Mouse (Mus musculus) cerebellum, adult 2 months (tissue): ENCODE measurements around the gene Creg1. TPM values are rescaled to one million over a fixed set of nuclear protein-coding genes. Genes with fewer than 3 reads are reported as not detected.

Experiments
- DNase-seq, 2 experiments: peaks; one replicate each; pipeline ENCODE4 v3.0.0; 2021
- H3K27ac ChIP-seq: fragments of 200-500 bp; 2 replicates; pipeline ENCODE4 v1.5.1; 2012; ENCODE audit warnings: low read length, control low read depth, inconsistent platforms; ENCODE audit not compliant: insufficient read depth
- H3K27me3 ChIP-seq: fragments of 200-500 bp; 2 replicates; pipeline ENCODE4 v1.6.1; 2012; ENCODE audit warnings: inconsistent platforms, mild to moderate bottlenecking, low read length, moderate library complexity; ENCODE audit not compliant: control insufficient read depth, insufficient read depth
- H3K4me1 ChIP-seq: fragments of 200-500 bp; 2 replicates; pipeline ENCODE4 v1.6.1; 2011; ENCODE audit warnings: low read length; ENCODE audit not compliant: control insufficient read depth, insufficient read depth
- H3K4me3 ChIP-seq: fragments of 200-500 bp; replicated peaks from 2 replicates; pipeline ENCODE3; 2011; ENCODE audit warnings: mild to moderate bottlenecking, low read depth, low read length, control low read depth; ENCODE audit not compliant: insufficient read depth
- CTCF ChIP-seq: fragments of 200-500 bp; IDR thresholded peaks from 2 replicates; pipeline ENCODE4 v1.5.1; 2011; ENCODE audit warnings: low read depth, mild to moderate bottlenecking, control low read depth, low read length, moderate library complexity, borderline replicate concordance; ENCODE audit not compliant: insufficient read depth
- POLR2A ChIP-seq: fragments of 200-500 bp; IDR thresholded peaks from 2 replicates; pipeline ENCODE4 v1.6.1; 2011; ENCODE audit warnings: low read length, control low read depth, borderline replicate concordance; ENCODE audit not compliant: insufficient read depth
- WGBS: fragments of 180-500 bp; shearing (Covaris S2); methylation state at CpG from one replicate; pipeline ENCODE4 v1.1.7; 2018; 5-methylcytosine and 5-hydroxymethylcytosine counted together
- polyA plus RNA-seq: library from polyadenylated mRNA; depleted of rRNA; stranded (reverse); fragments of >200 nt; gene quantifications from 2 replicates; pipeline ENCODE4 v1.2.3, GENCODE M21; 2012

Creg1 gene
- polyA plus RNA-seq, 1 experiment: 51.0 TPM

DNA sequence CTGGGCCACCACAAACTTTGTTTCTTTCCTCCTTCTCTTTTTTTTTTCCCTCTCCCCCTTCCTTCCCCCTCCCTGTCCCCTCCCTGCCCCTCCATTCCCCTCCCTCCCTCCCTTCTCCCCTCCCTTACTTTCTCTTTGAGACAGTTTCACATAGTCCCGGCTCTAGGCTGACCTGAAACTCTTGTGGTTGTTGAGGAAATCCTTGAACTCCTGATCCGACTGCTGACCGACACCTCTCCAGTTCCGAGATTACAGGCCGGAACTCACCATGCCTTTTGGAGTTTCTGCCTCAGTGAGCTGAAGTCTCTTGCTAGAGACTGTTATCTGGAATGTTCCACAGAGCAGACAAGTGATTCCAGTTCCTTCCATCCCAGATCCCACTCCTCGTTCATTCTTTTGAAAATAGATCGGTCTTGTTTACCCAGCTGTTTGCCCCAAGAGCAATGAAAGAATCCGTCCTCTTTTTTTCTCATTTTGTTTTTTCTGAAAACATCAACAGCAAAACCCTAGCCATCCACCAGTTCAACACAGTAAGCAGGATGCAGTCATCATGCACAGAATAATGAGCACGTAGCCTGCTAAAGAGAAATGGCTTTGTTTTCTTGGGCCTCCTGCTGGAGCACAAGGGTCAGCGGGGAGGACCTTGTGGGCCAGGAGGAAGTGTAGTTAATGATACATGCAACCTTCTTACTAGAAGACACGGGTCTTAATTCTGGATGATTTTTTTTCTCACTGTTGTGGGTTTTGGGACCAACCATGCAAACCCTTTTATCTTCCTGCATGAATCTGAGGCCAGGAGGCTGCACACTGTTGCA is 39.1 kb upstream of the Creg1 start:
- DNase-seq: no peak
- H3K27ac ChIP-seq: no peak overlapping the region
- no peak overlapping the region for H3K4me3 ChIP-seq
- TF ChIP-seq CTCF (no peak), POLR2A (no peak)
- H3K4me1 ChIP-seq: no peaks in the 10 kb centered on the region
- 69% methylated on average over 11 of the region's 11 CpGs for WGBS
- H3K27me3 ChIP-seq: no peaks in the 10 kb centered on the region

DNA sequence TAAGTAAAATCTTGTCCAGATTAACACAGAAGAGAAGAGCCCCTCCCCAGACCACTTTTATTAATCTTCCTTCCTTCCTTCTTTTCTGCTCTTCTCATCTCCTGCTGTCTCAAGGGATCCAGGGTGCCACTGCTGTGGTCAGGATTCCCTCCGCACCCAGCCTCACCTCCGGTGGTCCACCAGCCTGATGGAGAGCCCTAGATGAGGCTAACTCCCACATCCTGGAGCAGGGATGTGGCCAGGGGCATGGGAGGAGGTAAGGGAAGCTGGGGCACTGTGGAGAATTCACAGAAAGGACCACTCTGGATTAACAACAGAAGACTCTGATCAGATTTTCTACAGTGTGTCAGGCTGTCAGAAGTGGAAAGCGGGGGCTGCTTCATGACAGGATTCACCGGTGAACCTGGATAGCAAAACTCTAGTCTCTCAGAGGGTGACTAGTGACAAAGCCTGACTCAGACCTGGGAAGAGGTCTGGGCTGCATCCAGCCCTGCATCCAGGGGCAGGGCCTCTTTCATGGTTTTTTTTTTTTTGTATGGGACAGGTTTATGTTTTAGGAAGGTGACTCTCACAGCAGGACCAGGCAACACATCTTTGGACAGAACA is 38.4 kb upstream of the Creg1 start:
- no peaks in the 10 kb centered on the region for H3K27me3 ChIP-seq
- H3K4me3 ChIP-seq: no peak overlapping the region
- TF ChIP-seq CTCF: no peak
- TF ChIP-seq POLR2A: no peak
- 90% methylated on average over 4 of the region's 4 CpGs for WGBS
- no peaks in the 10 kb centered on the region for H3K4me1 ChIP-seq
- DNase-seq: no peak
- H3K27ac ChIP-seq: no peak overlapping the region

DNA sequence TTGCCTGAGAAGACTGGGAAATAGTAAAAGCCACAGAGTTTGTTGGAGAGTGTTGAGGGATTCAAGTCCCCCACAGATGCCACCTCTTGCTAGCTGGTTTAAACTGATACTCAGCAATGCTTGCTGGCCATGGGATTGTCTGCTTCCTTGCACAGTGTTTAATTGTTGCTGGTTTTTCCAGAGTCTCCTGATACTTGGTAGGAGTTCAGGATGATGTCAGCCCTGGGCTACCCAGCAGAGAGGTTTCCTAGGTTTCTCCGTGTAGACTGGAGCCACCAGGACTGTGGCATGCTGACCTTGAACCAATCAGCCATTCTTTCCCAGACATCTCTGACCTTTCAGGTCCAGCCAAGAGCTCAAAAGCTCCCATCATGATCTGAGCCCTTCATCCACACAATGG is 36.6 kb upstream of the Creg1 start:
- no peaks in the 10 kb centered on the region for H3K27me3 ChIP-seq
- WGBS: 27% methylated on average over 1 of the region's 1 CpGs
- H3K4me1 ChIP-seq: no peaks in the 10 kb centered on the region
- H3K4me3 ChIP-seq: no peak overlapping the region
- DNase-seq: no peak
- no peak overlapping the region for H3K27ac ChIP-seq
- TF ChIP-seq POLR2A (no peak), CTCF (no peak)

DNA sequence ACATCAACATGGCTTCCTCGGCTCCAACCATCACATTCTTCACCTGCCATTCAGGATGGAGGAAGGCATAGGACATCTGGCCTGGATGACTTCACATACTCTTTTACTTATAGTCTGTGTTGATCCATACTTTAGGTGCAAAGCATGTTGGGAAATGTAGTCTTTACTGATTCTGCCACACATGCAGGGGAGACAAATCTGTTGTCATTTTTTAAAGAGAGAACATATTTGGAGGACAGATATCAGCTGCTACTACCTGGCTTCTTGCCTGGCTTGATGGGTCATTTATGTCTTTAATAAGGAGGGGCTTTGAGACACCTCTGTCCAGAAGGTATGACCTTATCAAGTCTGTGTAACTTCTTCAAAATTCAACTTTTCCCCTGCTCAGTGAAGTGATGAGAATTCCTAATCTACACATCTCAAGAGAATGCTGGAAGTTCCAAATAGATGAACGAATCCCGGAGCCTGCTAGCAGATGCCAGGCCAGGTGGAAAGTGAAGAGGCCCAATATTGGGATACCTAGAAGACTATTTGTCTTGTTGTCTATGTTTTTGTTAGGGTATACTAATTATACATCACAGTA is 35.4 kb upstream of the Creg1 start:
- DNase-seq: no peak
- TF ChIP-seq CTCF: no peak
- 86% methylated on average over 3 of the region's 3 CpGs for WGBS

DNA sequence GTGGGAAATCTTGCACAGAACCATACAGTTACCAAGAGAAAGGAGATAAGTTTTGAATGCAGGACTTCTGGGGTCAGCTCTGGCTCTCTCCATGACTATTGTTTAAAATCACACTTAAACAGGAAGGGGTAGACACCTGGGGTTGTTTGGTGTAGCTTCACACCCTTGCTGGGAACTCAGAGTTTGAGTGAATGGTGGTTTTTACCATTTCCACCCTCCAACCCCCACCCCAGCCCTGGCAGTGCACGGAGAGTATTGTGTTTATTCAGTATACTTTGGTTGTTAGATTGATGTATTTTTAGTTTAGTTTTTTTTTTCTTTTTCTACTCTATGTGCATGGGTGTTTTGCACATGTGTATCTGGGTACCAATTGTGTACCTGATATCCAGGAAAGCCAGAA is 33.4 kb upstream of the Creg1 start:
- no peaks in the 10 kb centered on the region for H3K27me3 ChIP-seq
- H3K4me1 ChIP-seq: no peaks in the 10 kb centered on the region
- H3K27ac ChIP-seq: no peak overlapping the region
- TF ChIP-seq POLR2A (no peak), CTCF (no peak)
- no peak overlapping the region for H3K4me3 ChIP-seq
- no peak for DNase-seq
- 56% methylated on average over 1 of the region's 1 CpGs for WGBS

More for the DNA sequence above, 35.4 kb upstream of the Creg1 start:
- Histone ChIP-seq H3K4me1 (no peaks in the 10 kb centered on the region), H3K27me3 (no peaks in the 10 kb centered on the region), H3K27ac (no peak overlapping the region), H3K4me3 (no peak overlapping the region)

DNA sequence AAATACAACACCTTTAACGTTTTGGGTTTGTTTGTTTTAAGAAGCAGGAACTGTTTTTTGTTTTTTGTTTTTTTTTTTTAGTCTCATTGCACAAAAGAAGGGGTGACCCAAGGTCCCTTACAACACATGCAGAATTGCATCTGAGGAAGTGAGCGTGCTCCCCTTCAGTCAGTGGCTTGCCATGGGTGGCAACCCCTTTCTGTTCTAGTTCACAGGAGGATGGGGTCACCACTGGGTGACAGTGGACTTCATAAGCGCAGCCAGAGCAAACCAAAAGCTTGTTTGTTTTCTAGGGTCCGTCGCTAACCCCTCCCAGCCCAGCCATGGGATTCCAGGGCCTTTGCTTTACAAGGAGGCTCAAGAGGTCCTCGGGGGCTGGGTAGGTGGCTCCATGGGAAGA is 32.0 kb upstream of the Creg1 start:
- no peak overlapping the region for H3K27ac ChIP-seq
- H3K4me1 ChIP-seq: no peaks in the 10 kb centered on the region
- no peak for DNase-seq
- TF ChIP-seq POLR2A: no peak
- TF ChIP-seq CTCF: no peak
- H3K4me3 ChIP-seq: no peak overlapping the region
- no peaks in the 10 kb centered on the region for H3K27me3 ChIP-seq
- 82% methylated on average over 6 of the region's 6 CpGs for WGBS

DNA sequence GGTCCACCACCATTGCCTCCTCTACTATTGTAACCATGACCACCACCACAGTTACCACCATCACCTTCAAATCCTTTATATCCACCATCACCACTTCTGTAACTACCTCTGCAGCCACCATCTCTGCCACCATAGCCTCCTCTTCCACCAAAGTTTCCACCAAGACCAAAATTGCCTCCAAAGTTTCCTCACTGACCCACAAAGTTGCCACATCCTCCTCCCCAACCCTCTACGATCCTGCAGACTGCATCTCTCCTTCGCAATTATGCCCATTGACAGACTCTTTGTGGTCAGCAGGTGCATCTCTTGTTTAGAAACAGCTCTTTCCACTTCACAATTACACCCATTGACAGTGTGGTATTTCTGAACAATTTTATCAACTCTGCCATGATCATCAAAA is 28.7 kb upstream of the Creg1 start:
- Histone ChIP-seq H3K27ac (no peak overlapping the region), H3K4me3 (no peak overlapping the region), H3K4me1 (no peaks in the 10 kb centered on the region), H3K27me3 (no peaks in the 10 kb centered on the region)
- no peak for DNase-seq
- 92% methylated on average over 2 of the region's 2 CpGs for WGBS
- TF ChIP-seq CTCF: no peak
- no peak for TF ChIP-seq POLR2A
